8 mouse cellular contexts compared by ENCODE assay signal in the genomic region with DNA sequence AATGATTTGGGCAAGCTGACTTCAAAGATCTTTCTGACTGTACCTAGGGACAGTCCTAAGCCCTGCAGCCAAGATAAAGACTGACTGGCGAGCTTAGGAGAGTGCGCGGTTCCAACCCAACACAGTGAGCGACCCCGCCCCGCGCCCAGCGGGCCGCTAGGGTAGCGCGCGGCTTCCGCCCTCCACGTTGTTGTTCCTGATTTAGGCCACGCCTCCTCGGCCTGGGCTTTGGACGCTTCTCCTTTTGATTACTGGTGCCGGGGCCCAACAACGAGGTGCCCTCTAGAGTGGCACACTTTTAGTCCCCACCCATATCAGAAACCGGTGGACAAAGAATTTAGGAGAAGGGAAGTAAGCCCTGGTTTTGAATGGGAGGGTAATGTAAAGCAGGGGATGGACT. TPM values are rescaled to one million over a fixed set of nuclear protein-coding genes. Genes with fewer than 3 reads are reported as not detected.
DNase-seq lines count a peak whose midpoint lies in the region; ATAC-seq and TF ChIP-seq lines count a peak whose summit lies in the region.

No protein-coding gene starts in this region.

- H3K36me3 ChIP-seq in E14TG2a.4 (ENCODE audit: insufficient read depth, low read length) = peaks cover 38% of the 10 kb centered on the region

- H3K4me1 ChIP-seq in E14TG2a.4 (replicated peaks; ENCODE audit: low read depth, low read length) = peaks cover 74% of the 10 kb centered on the region

- H3K27me3 ChIP-seq in E14TG2a.4 (ENCODE audit: insufficient read depth, low read length) = no peaks in the 10 kb centered on the region

- ATAC-seq in erythroid progenitor cell, adult 5-6 weeks (replicated peaks; ENCODE audit: low FRiP score, poor library complexity, severe bottlenecking) = peak; percentile 56
- peak; percentile 43 for ATAC-seq in megakaryocyte, adult 5-6 weeks (ENCODE audit: poor library complexity, severe bottlenecking)

- TF ChIP-seq CTCF in E14TG2a.4 (conservative IDR thresholded peaks at IDR 0.05; ENCODE audit: low read length) = no peak

- peak; percentile 85 for DNase-seq in adrenal gland, adult 8-10 months
- DNase-seq in heart, postnatal 25 days (ENCODE audit: low spot score) = peak; percentile 76
- peak; percentile 44 to 47 for DNase-seq in left cerebral cortex, adult 18-20 months (ENCODE audit: low spot score in 2 of 2)
- peak; percentile 51 to 63 for DNase-seq in right cerebral cortex, postnatal 36 days (ENCODE audit: low spot score in 2 of 2)
- DNase-seq in Muller cell, postnatal 12 days (ENCODE audit: inconsistent ontology term) = no peak

- intact Hi-C loops in heart, postnatal 25 days (cut with DNase I) = loop anchor here (5.0 to 10.0 kb wide), 3 partner anchors 108 to 1675 kb away; partner anchors contain the start of genes Ovca2 and Pafah1b1

- peak overlapping the region; percentile 100 for H3K4me3 ChIP-seq in E14TG2a.4 (replicated peaks; ENCODE audit: low read length)

- H3K9me3 ChIP-seq in E14TG2a.4 (ENCODE audit: low read length) = no peaks in the 10 kb centered on the region

RNA-seq across cellular contexts. Expression of gene Mnt, which starts 0.9 kb away (rescaled TPM):
- total RNA-seq in adrenal gland, adult 8-10 months (2022) = 10 to 100 TPM; 24.4 to 36.0 (median 27.1) TPM
- 3.8 and 5.4 TPM in 2 replicates for total RNA-seq in erythroid progenitor cell, adult 5-6 weeks (2015; ENCODE audit: low replicate concordance)
- total RNA-seq in erythroid progenitor cell, adult 5-6 weeks (2017; ENCODE audit: low replicate concordance) = 1.4 and 3.5 TPM in 2 replicates
- 10 to 100 TPM in 1 of 2 experiments, 1 to 10 TPM in 1; 9.8 to 10.6 TPM for total RNA-seq in heart, postnatal 25 days (2021)
- 10 to 100 TPM; 35.1 to 36.0 TPM for total RNA-seq in left cerebral cortex, adult 18-20 months (2021)
- total RNA-seq in megakaryocyte, adult 5-6 weeks (2015) = 14.5 and 17.0 TPM in 2 replicates
- 3.8 and 6.1 TPM in 2 replicates for total RNA-seq in megakaryocyte, adult 5-6 weeks (2017)

RNA-seq across cellular contexts. Expression of gene Mettl16, which starts 59.2 kb away (rescaled TPM):
- 10 to 100 TPM; 31.9 to 36.6 (median 33.9) TPM for total RNA-seq in adrenal gland, adult 8-10 months (2022)
- 2.5 and 5.0 TPM in 2 replicates for total RNA-seq in erythroid progenitor cell, adult 5-6 weeks (2015; ENCODE audit: low replicate concordance)
- total RNA-seq in erythroid progenitor cell, adult 5-6 weeks (2017; ENCODE audit: low replicate concordance) = 3.1 and 5.4 TPM in 2 replicates
- 10 to 100 TPM; 14.0 to 15.1 TPM for total RNA-seq in heart, postnatal 25 days (2021)
- total RNA-seq in left cerebral cortex, adult 18-20 months (2021) = 10 to 100 TPM; 30.4 to 33.5 TPM
- total RNA-seq in megakaryocyte, adult 5-6 weeks (2015) = 3.5 and 6.2 TPM in 2 replicates
- 10.2 and 12.5 TPM in 2 replicates for total RNA-seq in megakaryocyte, adult 5-6 weeks (2017)
